Mouse (Mus musculus) frontal cortex, postnatal 10 days (tissue): ENCODE data around the gene Rnf185.

ENCODE experiments used
- DNase-seq, 2 experiments: peaks; one replicate each; pipeline ENCODE4 v3.0.0; 2022; ENCODE audit warnings: low spot score in 2 of 2, mixed read lengths in 1 of 2

Rnf185 gene

DNA sequence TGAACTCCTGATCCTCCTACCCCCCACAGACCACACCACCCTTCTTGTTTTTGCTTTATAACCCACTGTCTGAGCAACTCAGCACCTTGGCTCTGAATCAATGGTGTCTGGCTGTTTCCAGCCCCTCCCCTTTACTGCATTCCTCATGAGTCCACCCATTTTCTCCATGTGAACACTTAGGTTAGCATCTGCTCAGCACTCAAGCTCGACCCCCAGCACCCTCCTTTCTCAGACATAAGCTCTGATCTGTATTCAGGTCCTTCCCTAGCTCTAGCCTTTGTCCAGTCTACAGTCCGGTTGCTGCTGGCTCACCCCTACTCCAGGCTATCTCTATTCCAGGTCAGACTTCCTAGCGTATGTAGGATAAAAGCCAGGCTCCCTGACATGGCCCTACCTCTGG is 56.1 kb downstream of the Rnf185 start:
- no peak for DNase-seq

DNA sequence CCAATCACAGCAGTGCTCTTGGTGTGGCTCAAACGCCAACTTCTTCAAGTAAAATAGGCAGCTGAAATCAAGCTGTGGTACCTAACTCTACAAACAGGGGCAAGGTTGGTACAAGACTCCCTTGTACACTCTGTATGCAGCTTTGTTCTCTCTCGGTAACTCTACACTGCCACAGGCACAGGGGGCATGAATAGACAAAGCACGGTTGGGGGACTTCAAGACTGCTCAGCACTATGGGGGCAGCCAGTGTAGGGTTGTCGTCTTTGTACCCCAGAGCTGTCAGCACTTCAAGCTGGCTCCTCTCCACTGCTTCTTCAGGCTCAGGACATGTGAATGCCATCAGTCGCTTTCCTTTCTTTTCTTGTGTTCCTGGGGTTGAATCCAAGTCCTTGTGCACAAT is 57.6 kb downstream of the Rnf185 start:
- DNase-seq, result no peak

GRCm38 (mm10) chr11:3392526-3392925 is 59.6 kb downstream of the Rnf185 start:
- no peak for DNase-seq

- no peak for DNase-seq
Measured at GRCm38 (mm10) chr11:3390789-3391188, 61.4 kb downstream of the Rnf185 start.

- no peak for DNase-seq
Measured at GRCm38 (mm10) chr11:3389996-3390395, 62.2 kb downstream of the Rnf185 start.

- no peak for DNase-seq
Measured at GRCm38 (mm10) chr11:3387482-3388196, 64.5 kb downstream of the Rnf185 start.

GRCm38 (mm10) chr11:3386941-3387368 is 65.2 kb downstream of the Rnf185 start:
- peak; percentile 63 to 83 for DNase-seq

DNA sequence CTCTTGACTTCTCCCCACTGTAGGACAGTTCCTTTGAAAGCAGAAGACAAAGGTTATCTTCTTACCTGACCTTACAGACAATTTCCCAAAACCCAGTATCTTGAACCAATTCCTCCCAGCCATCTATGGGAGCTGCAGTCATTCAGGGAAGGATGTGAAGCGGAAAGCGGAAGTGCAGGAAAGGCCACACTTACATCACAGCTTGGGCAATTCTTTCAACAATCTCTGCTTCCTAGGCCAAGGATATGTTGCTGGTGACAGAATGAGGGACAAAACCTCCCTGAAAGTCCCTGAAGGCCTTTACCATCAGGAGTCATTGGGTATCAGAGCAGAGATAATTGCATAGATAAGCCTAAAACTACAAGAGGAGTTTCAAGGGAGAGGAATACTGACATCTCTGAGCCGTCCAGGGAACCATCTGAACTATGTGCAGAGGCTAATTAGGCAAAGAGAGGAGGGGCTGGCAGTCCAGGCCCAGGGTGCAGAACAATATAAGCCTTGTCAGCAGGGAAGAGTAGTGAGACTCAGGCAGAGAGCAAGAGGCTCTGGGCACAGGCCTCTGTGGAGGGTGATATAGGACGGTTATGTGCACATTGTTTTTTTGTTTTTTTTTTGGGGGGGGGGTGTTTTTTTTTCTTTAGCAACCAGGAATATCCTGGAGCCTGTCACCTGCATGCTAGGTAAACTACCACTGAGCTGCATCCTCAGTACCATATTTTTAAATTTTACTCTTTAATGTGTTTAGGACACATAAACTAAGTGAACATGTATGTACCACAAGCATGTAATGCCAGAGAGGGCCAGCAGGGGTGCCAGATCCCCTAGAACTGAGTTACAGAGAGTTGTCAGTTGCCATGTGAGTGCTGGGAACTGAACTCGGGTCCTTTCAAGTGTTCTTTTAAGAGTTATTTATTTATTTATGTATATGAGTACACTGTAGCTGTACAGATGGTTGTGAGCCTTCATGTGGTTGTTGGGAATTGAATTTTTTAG is 69.3 kb downstream of the Rnf185 start:
- DNase-seq, result no peak

- no peak for DNase-seq
Measured at GRCm38 (mm10) chr11:3381148-3381814, 70.9 kb downstream of the Rnf185 start.

- no peak for DNase-seq
Measured at GRCm38 (mm10) chr11:3379427-3379826, 72.7 kb downstream of the Rnf185 start.

- DNase-seq, result no peak
Measured at GRCm38 (mm10) chr11:3374741-3375140, 77.4 kb downstream of the Rnf185 start.

- DNase-seq, result no peak
Measured at GRCm38 (mm10) chr11:3374293-3374645, 77.9 kb downstream of the Rnf185 start.

DNA sequence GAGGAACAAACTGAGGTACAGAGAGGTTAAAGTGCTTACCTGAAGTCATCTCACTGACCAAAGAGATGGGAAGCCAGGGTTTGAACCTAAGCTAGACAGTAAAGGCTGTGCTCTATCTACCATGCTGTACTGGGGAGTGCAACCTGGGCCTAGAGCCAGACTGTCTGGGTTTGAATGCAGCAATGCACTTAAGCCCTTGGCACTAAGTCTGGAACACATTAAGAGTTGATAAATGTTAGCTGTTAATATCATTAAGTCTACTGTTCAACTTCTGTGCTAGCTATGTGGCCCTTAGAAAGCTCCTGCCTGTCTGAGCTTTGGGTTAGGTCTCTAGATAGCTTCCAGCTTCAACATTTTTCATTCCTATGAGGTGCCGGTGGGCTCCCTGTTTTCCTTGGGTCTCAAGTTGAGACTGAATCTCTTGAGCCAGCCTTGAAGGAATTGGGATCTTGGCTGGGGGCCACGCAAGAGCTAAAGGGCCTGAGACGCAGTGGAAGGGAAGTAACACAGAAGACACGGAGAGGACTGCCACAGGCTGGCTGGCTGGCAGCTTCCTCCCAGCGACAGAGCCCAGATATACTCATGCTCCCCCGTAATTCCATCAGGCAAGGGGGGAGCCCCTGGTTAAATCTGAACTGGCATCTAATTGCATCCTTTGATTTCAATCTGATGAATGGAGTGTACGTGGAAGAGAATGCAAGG is 78.4 kb downstream of the Rnf185 start:
- DNase-seq, result no peak

- no peak for DNase-seq
Measured at GRCm38 (mm10) chr11:3371599-3372295, 80.4 kb downstream of the Rnf185 start.

- DNase-seq, result peak; percentile 83 to 87
Measured at GRCm38 (mm10) chr11:3370928-3371598, 81.1 kb downstream of the Rnf185 start.

DNA sequence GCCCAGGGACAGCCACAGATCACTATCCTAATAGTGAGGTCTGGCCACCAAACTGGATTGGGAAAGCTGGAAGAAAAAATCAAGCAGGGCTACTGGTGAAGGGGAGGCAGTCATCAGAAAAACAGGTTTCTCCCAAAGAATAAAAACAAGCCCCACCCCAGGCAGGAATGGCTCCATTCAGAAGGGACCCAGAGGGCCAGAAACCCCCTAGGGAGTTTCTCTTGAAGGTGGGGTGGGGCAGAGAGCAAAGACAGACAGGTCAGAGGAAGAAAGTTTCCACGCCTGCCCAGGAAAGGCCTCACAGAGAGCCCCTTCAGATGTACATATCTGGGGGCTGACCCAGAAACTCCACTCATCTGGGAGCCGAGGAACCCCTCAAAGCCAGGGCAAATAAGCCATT is 82.0 kb downstream of the Rnf185 start:
- DNase-seq, result no peak

- DNase-seq, result no peak
Measured at GRCm38 (mm10) chr11:3369449-3369848, 82.7 kb downstream of the Rnf185 start.

DNA sequence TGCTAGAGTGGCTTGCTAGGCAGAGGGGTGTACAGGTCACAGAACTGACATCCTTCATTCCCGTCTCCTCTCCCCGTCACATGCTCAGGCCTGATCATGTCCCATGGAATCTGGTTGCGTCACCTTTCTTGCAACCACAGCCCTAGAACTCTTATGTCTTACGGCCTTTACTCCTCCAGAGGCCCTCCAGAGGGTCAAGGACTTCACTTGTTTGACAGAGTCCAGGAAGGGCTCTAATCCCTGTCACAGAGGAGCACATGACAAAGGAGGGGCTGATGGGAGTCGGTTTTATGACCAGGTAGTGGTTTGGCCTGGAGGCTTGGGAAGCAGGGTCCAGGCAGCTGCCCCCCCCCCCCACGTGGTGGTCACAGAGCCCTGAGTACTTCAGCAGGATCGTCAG is 83.2 kb downstream of the Rnf185 start:
- no peak for DNase-seq

GRCm38 (mm10) chr11:3366411-3366810 is 85.8 kb downstream of the Rnf185 start:
- DNase-seq, result no peak
